Mouse (Mus musculus): ENCODE measurements at regions not wholly inside any gene's neighbourhood (a gene's known extent, or its start where the extent isn't known, plus 50 kb on each side); places are given as distances from the start of the nearest gene placed in this dataset.

DNA sequence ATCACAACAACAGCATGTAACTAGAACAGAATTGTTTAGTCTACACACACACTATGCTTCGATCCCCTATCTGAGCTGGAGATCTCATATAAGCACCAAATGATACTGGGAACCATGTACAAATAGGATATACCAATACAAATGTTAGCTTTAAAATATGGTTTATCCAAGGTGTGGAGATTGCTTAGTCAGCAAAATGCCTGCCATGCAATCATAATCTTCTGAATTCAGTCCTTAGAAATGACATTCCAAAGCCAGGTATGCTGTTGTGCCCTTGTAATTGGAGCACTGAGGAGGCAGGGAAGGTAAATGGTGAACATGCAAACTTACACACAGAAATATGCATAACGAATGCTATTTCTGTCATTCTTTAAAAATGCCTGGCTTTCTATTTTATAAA is 54.0 kb upstream of the Thsd7b start:
- no peaks in the 10 kb centered on the region for H3K27me3 ChIP-seq (ENCODE audit: insufficient read depth, low read length)
- H3K27ac ChIP-seq (ENCODE audit: low read depth, low read length): no peak overlapping the region
- no peak overlapping the region for H3K9ac ChIP-seq
- H3K4me1 ChIP-seq (ENCODE audit: insufficient read depth): no peaks in the 10 kb centered on the region
- no peak overlapping the region for H3K4me3 ChIP-seq (ENCODE audit: low read depth, low read length)
- H3K4me2 ChIP-seq (ENCODE audit: low read depth): no peak overlapping the region
- ATAC-seq (no peak), DNase-seq (no peak)
- 88% methylated on average over 2 of the region's 2 CpGs for WGBS
- H3K36me3 ChIP-seq (ENCODE audit: insufficient read depth): no peaks in the 10 kb centered on the region
- H3K9me3 ChIP-seq (ENCODE audit: low read length): no peaks in the 10 kb centered on the region
- TF ChIP-seq CTCF (IDR thresholded peaks at IDR 0.05; ENCODE audit: low read depth): no peak

DNA sequence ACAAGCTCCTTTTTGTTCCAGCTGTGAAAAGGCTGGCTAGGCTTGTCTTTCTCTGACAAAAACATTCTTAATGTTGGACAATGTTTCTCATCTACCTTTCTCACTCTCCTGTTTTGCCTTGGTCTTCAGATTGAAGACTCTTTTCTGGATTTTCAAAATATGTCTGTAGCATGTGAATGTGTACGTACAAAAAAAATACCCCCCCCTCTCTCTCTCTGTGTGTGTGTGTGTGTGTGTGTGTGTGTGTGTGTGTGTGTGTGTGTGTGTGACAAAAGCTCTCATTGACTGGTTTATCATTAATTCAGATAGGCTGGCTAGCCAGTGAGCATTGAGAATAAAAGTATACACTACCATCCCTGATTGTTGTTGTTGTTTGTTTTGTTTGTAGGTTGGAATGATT is 64.3 kb upstream of the Thsd7b start:
- Histone ChIP-seq H3K4me2 (ENCODE audit: low read depth) (no peak overlapping the region), H3K4me1 (ENCODE audit: insufficient read depth) (peaks cover 7% of the 10 kb centered on the region), H3K27me3 (ENCODE audit: insufficient read depth, low read length) (no peaks in the 10 kb centered on the region), H3K4me3 (ENCODE audit: low read depth, low read length) (no peak overlapping the region), H3K9ac (no peak overlapping the region), H3K27ac (ENCODE audit: low read depth, low read length) (peak overlapping the region; percentile 79), H3K36me3 (ENCODE audit: insufficient read depth) (no peaks in the 10 kb centered on the region), H3K9me3 (ENCODE audit: low read length) (no peaks in the 10 kb centered on the region)
- 29% methylated on average over 1 of the region's 1 CpGs for WGBS
- TF ChIP-seq CTCF (IDR thresholded peaks at IDR 0.05; ENCODE audit: low read depth): no peak
- ATAC-seq (peak; percentile 7; the same call in 1 of the 2 replicates), DNase-seq (no peak)

DNA sequence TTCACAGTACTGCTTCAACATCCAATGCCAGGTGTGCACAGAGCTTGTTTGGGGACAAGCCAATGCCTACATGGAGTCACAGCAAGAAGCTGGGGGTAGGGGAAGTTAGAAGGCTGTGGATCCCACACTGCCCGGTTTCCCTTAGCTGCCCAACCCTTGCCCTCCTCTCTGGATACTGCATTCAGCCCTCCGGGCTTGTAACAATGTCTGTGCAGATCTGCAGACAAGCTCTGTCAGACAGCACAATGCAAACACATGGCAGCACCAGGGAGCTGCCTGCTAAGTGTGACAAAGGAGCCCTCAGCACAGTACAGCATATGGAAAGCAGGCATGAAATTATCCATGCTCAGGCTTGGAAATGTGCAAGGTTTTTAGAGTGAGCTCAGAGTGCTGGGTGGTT is 64.7 kb upstream of the Thsd7b start:
- 0 out of 2 replicates have a peak overlapping the region, but pooled peaks have one; percentile 18 for H3K9ac ChIP-seq
- H3K27me3 ChIP-seq (ENCODE audit: insufficient read depth, low read length): no peaks in the 10 kb centered on the region
- H3K9me3 ChIP-seq (ENCODE audit: low read length): no peaks in the 10 kb centered on the region
- H3K27ac ChIP-seq (ENCODE audit: low read depth, low read length): peak overlapping the region; percentile 79
- H3K4me2 ChIP-seq (ENCODE audit: low read depth): no peak overlapping the region
- TF ChIP-seq CTCF (IDR thresholded peaks at IDR 0.05; ENCODE audit: low read depth): no peak
- ATAC-seq (peak; percentile 91), DNase-seq (peak; percentile 65)
- H3K4me3 ChIP-seq (ENCODE audit: low read depth, low read length): no peak overlapping the region
- peaks cover 7% of the 10 kb centered on the region for H3K4me1 ChIP-seq (ENCODE audit: insufficient read depth)
- H3K36me3 ChIP-seq (ENCODE audit: insufficient read depth): no peaks in the 10 kb centered on the region
- WGBS: 10% methylated on average over 2 of the region's 2 CpGs

DNA sequence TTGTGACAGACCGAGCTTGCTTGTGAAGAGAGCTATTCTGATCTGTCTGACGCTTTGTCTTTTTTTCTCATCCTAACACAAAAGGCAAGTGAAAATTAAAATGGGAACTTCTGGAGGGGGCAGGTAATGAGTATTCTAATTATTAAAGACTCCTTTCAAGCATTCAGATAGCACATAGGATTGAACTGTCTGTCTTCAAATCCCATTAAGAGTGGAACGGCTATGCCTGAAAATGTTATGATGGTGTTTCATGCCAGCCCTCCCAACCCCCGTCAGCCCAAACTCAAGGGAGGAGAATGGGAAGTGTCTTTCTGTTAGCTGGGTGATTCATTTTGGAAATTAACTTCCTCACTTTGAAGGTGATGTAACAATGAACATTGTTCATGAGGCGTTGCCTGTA is 65.4 kb upstream of the Thsd7b start:
- H3K4me3 ChIP-seq (ENCODE audit: low read depth, low read length): no peak overlapping the region
- H3K9ac ChIP-seq: no peak overlapping the region
- DNase-seq: peak; percentile 20
- H3K4me2 ChIP-seq (ENCODE audit: low read depth): no peak overlapping the region
- no peaks in the 10 kb centered on the region for H3K36me3 ChIP-seq (ENCODE audit: insufficient read depth)
- H3K27ac ChIP-seq (ENCODE audit: low read depth, low read length): no peak overlapping the region
- no peaks in the 10 kb centered on the region for H3K27me3 ChIP-seq (ENCODE audit: insufficient read depth, low read length)
- ATAC-seq: peak; percentile 66
- WGBS: 39% methylated on average over 5 of the region's 5 CpGs
- no peaks in the 10 kb centered on the region for H3K9me3 ChIP-seq (ENCODE audit: low read length)
- peaks cover 7% of the 10 kb centered on the region for H3K4me1 ChIP-seq (ENCODE audit: insufficient read depth)
- TF ChIP-seq CTCF (IDR thresholded peaks at IDR 0.05; ENCODE audit: low read depth): no peak

DNA sequence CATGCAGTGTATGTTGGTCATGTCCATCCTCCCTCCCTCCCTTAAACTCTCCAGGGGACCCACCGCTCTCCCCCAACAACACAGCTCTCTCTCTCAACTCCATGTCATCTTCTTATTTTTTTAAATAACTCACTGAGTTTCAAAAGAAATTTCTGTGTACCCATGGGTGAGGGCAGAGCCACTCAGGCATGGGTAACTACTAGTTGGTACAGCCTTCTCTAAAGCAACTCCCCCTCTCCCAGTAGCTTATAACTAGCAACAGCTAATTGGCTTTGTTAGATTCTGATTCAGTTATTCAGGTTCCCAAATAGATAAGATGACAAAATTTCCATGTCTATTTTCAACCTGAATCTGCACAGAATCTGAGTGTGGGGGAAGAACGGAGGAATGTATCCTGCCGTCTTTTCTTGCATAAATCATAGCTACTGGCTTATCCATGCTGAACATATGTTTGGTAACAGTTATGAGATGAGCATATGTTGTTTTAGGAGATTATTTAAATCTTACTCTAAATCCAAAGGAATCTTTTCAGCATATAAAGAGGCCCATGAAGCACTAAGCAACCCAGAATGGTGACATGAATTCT is 92.8 kb upstream of the Thsd7b start:
- 60% methylated on average over 3 of the region's 3 CpGs for WGBS
- ATAC-seq: peak; percentile 91
- H3K27me3 ChIP-seq (ENCODE audit: insufficient read depth, low read length): no peaks in the 10 kb centered on the region

DNA sequence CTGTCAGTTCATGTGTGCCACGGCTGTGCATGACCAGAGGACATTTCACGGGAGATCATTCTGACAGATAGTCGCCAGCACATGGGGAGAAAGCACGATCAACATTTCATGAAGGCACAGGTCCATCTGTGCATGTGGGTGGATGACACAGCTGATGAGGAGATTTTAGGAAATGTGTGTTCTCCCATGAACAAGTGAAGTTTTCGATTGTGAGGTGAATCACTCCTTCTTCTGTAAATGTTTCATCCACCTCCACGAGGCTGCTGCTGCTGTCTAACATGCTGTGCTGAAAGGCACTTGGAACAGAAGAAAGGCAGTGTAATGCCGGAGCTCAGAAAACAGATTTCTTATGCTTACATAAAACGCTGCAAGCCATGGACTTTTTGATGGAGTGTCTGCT is 103.2 kb upstream of the Thsd7b start:
- no peak overlapping the region for H3K9ac ChIP-seq
- TF ChIP-seq CTCF (IDR thresholded peaks at IDR 0.05; ENCODE audit: low read depth): no peak
- ATAC-seq (no peak), DNase-seq (no peak)
- no peak overlapping the region for H3K4me3 ChIP-seq (ENCODE audit: low read depth, low read length)
- H3K27ac ChIP-seq (ENCODE audit: low read depth, low read length): no peak overlapping the region
- no peaks in the 10 kb centered on the region for H3K36me3 ChIP-seq (ENCODE audit: insufficient read depth)
- no peak overlapping the region for H3K4me2 ChIP-seq (ENCODE audit: low read depth)
- no peaks in the 10 kb centered on the region for H3K27me3 ChIP-seq (ENCODE audit: insufficient read depth, low read length)
- no peaks in the 10 kb centered on the region for H3K9me3 ChIP-seq (ENCODE audit: low read length)
- WGBS: 84% methylated on average over 8 of the region's 8 CpGs
- H3K4me1 ChIP-seq (ENCODE audit: insufficient read depth): no peaks in the 10 kb centered on the region

More for the DNA sequence above, 92.8 kb upstream of the Thsd7b start:
- Histone ChIP-seq H3K27ac (ENCODE audit: low read depth, low read length) (no peak overlapping the region), H3K4me1 (ENCODE audit: insufficient read depth) (no peaks in the 10 kb centered on the region), H3K4me2 (ENCODE audit: low read depth) (no peak overlapping the region), H3K9me3 (ENCODE audit: low read length) (no peaks in the 10 kb centered on the region), H3K9ac (no peak overlapping the region), H3K4me3 (ENCODE audit: low read depth, low read length) (no peak overlapping the region), H3K36me3 (ENCODE audit: insufficient read depth) (no peaks in the 10 kb centered on the region)
- TF ChIP-seq CTCF (IDR thresholded peaks at IDR 0.05; ENCODE audit: low read depth): no peak
- peak; percentile 62 for DNase-seq

DNA sequence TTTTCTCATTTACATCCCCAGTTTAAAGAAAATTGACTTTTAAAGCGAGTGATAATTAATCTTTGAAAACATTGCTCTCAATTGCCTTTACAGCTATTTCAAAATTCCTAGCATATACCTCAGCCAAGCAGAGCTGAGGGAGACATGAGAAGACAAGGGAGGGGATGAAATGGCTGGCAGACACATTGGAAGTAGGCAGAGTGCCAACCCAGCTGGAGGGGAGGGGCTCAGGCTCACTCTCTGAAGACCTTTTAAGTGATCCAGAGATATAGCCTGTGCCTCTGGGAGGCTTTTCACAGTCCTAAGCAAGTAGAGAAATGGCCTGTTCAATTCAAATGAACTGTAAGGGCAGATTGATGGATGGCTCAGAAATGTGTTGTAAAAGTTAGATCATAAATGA is 122.5 kb upstream of the Thsd7b start:
- Histone ChIP-seq H3K27me3 (ENCODE audit: insufficient read depth, low read length) (no peaks in the 10 kb centered on the region), H3K4me1 (ENCODE audit: insufficient read depth) (no peaks in the 10 kb centered on the region), H3K4me3 (ENCODE audit: low read depth, low read length) (no peak overlapping the region), H3K36me3 (ENCODE audit: insufficient read depth) (no peaks in the 10 kb centered on the region), H3K4me2 (ENCODE audit: low read depth) (no peak overlapping the region), H3K9me3 (ENCODE audit: low read length) (no peaks in the 10 kb centered on the region), H3K27ac (ENCODE audit: low read depth, low read length) (no peak overlapping the region), H3K9ac (no peak overlapping the region)
- ATAC-seq: no peak
- WGBS: 42% methylated on average over 1 of the region's 1 CpGs
- TF ChIP-seq CTCF (IDR thresholded peaks at IDR 0.05; ENCODE audit: low read depth): no peak
- DNase-seq: peak; percentile 33
